Mouse (Mus musculus) kidney, postnatal 25 days (tissue): ENCODE data around the gene Dkk3.
A peak's percentile ranks its signal among the peaks of the same experiment; 100 is the strongest.
"Not testable (repeated sequence)": the region's sequence is repeated elsewhere in the genome, so short reads cannot be mapped to it uniquely, and the experiment has no call there.

Experiments used
- DNase-seq, 2 experiments: peaks; one replicate each; pipeline ENCODE4 v3.0.0; 2021; ENCODE audit warnings: mixed read lengths in 2 of 2

The Dkk3 gene

GRCm38 (mm10) chr7:112165593-112165992 lies 6.7 kb upstream of the Dkk3 start:
- no peak for DNase-seq

- DNase-seq, result not testable (repeated sequence)
Observed at GRCm38 (mm10) chr7:112165032-112165431, 6.2 kb upstream of the Dkk3 start.

- DNase-seq, result no peak
Observed at GRCm38 (mm10) chr7:112164430-112164829, 5.6 kb upstream of the Dkk3 start.

GRCm38 (mm10) chr7:112159835-112160234 lies 978 bp upstream of the Dkk3 start:
- no peak for DNase-seq

GRCm38 (mm10) chr7:112158316-112158741 lies 528 bp downstream of the Dkk3 start:
- DNase-seq, result peak; percentile 30 to 43

GRCm38 (mm10) chr7:112157584-112158315 lies 1.1 kb downstream of the Dkk3 start:
- DNase-seq, result peak; percentile 24 to 37

- DNase-seq, result no peak
Observed at GRCm38 (mm10) chr7:112155194-112155593, 3.7 kb downstream of the Dkk3 start.

- no peak for DNase-seq
Observed at GRCm38 (mm10) chr7:112154445-112154844, 4.4 kb downstream of the Dkk3 start.

GRCm38 (mm10) chr7:112149113-112149512 lies 9.7 kb downstream of the Dkk3 start:
- no peak for DNase-seq

GRCm38 (mm10) chr7:112147979-112148378 lies 10.9 kb downstream of the Dkk3 start:
- DNase-seq, result peak; percentile 45 to 54

- no peak for DNase-seq
Observed at GRCm38 (mm10) chr7:112144646-112145179, 14.1 kb downstream of the Dkk3 start.

- peak; percentile 30 to 57 for DNase-seq
Observed at GRCm38 (mm10) chr7:112143978-112144377, 14.9 kb downstream of the Dkk3 start.

- DNase-seq, result no peak
Observed at GRCm38 (mm10) chr7:112143090-112143500, 15.8 kb downstream of the Dkk3 start.

GRCm38 (mm10) chr7:112142616-112143015 lies 16.2 kb downstream of the Dkk3 start:
- no peak for DNase-seq

GRCm38 (mm10) chr7:112140725-112141124 lies 18.1 kb downstream of the Dkk3 start:
- no peak for DNase-seq

- peak; percentile 61 to 79 for DNase-seq
Observed at GRCm38 (mm10) chr7:112138509-112139405, 20.1 kb downstream of the Dkk3 start.

- no peak for DNase-seq
Observed at GRCm38 (mm10) chr7:112138168-112138508, 20.7 kb downstream of the Dkk3 start.

GRCm38 (mm10) chr7:112136537-112136936 lies 22.3 kb downstream of the Dkk3 start:
- no peak for DNase-seq

GRCm38 (mm10) chr7:112135161-112135560 lies 23.7 kb downstream of the Dkk3 start:
- DNase-seq, result no peak

- DNase-seq, result no peak
Observed at GRCm38 (mm10) chr7:112133277-112133676, 25.6 kb downstream of the Dkk3 start.

GRCm38 (mm10) chr7:112132005-112132404 lies 26.9 kb downstream of the Dkk3 start:
- no peak for DNase-seq

GRCm38 (mm10) chr7:112130660-112131059 lies 28.2 kb downstream of the Dkk3 start:
- DNase-seq, result peak in 1 of 2 experiments; percentile 8

- peak in 1 of 2 experiments; percentile 35 for DNase-seq
Observed at GRCm38 (mm10) chr7:112129851-112130250, 29.0 kb downstream of the Dkk3 start.

- peak; percentile 70 to 81 for DNase-seq
Observed at GRCm38 (mm10) chr7:112128810-112129209, 30.0 kb downstream of the Dkk3 start.
